Mouse (Mus musculus): ENCODE results near the gene Plk5.

GRCm38 (mm10) chr10:80388731-80389130 lies 32.5 kb downstream of the Plk5 start:
- TF ChIP-seq POLR2A (IDR thresholded peaks at IDR 0.05; ENCODE audit: low read depth, low read length) (no peak), CTCF (IDR thresholded peaks at IDR 0.05; ENCODE audit: extremely low read depth, insufficient read depth, insufficient read length, insufficient replicate concordance) (no peak)
